Mouse (Mus musculus) MEL (cell line): ENCODE data around the gene Fgd1. TPM values are rescaled to one million over a fixed set of nuclear protein-coding genes. Genes with fewer than 3 reads are reported as not detected.
A peak's percentile ranks its signal among the peaks of the same experiment; 100 is the strongest.

Experiments used
- DNase-seq: peaks from one replicate; pipeline ENCODE4 v3.0.0; 2011; ENCODE audit warnings: low read depth, low spot score
- H3K27ac ChIP-seq: 2 replicates; pipeline ENCODE4 v1.5.1; 2012; ENCODE audit warnings: low read depth, mild to moderate bottlenecking, control low read depth, low read length, moderate library complexity; ENCODE audit not compliant: control insufficient read depth
- H3K27me3 ChIP-seq, 2 experiments: fragments of 150-350 bp in 1 of 2; sonication (generic) in 1 of 2; 2 replicates each; pipeline ENCODE4 v1.6.1; 2012; ENCODE audit warnings: low read length in 2 of 2, mild to moderate bottlenecking in 2 of 2, improper control_type of control experiment in 1 of 2, moderate library complexity in 1 of 2; ENCODE audit not compliant: insufficient read depth in 2 of 2, control insufficient read depth in 1 of 2
- H3K36me3 ChIP-seq, 2 experiments: 2 replicates each; pipeline ENCODE4 v1.6.1; 2012 to 2014; ENCODE audit warnings: low read length in 2 of 2, improper control_type of control experiment in 1 of 2, inconsistent platforms in 1 of 2, mild to moderate bottlenecking in 1 of 2; ENCODE audit not compliant: insufficient read depth in 2 of 2, control insufficient read depth in 1 of 2
- H3K4me1 ChIP-seq, 2 experiments: fragments of 150-350 bp in 1 of 2; sonication (generic) in 1 of 2; 2 replicates each; pipeline ENCODE4 v1.6.1; 2012; ENCODE audit warnings: low read length in 2 of 2, improper control_type of control experiment in 1 of 2, mild to moderate bottlenecking in 1 of 2; ENCODE audit not compliant: insufficient read depth in 2 of 2, control insufficient read depth in 1 of 2
- H3K4me3 ChIP-seq, 2 experiments: fragments of 150-350 bp in 1 of 2; sonication (generic) in 1 of 2; 2 replicates each; pipeline ENCODE4 v1.5.1; 2012; ENCODE audit warnings: low read depth in 2 of 2, low read length in 2 of 2, mild to moderate bottlenecking in 2 of 2, moderate library complexity in 2 of 2, control low read depth in 1 of 2, improper control_type of control experiment in 1 of 2; ENCODE audit not compliant: control insufficient read depth in 1 of 2, insufficient read depth in 1 of 2
- H3K79me2 ChIP-seq: 2 replicates; pipeline ENCODE4 v1.6.1; 2012; ENCODE audit warnings: mild to moderate bottlenecking, low read length, moderate library complexity; ENCODE audit not compliant: control insufficient read depth, poor library complexity, insufficient read depth
- H3K9ac ChIP-seq: 2 replicates; pipeline ENCODE4 v1.6.1; 2012; ENCODE audit warnings: low read depth, mild to moderate bottlenecking, control low read depth, low read length, moderate library complexity; ENCODE audit not compliant: control insufficient read depth, poor library complexity, severe bottlenecking
- H3K9me3 ChIP-seq: fragments of 150-350 bp; sonication (generic); replicated peaks from 2 replicates; pipeline ENCODE4 v1.6.1; 2012; ENCODE audit warnings: mild to moderate bottlenecking, low read length, improper control_type of control experiment, moderate library complexity; ENCODE audit not compliant: insufficient read depth
- CHD1 ChIP-seq: IDR thresholded peaks from 2 replicates; pipeline ENCODE4 v1.6.1; 2012; ENCODE audit warnings: low read depth, mild to moderate bottlenecking, inconsistent platforms, low read length, improper control_type of control experiment
- CTCF ChIP-seq, 3 experiments: IDR thresholded peaks in 2 of 3; conservative IDR thresholded peaks in 1 of 3; 2 replicates each; pipeline ENCODE4 v1.5.1; 2011 to 2012; ENCODE audit warnings: low read length in 3 of 3, low read depth in 2 of 3, mild to moderate bottlenecking in 2 of 3, improper control_type of control experiment in 1 of 3, inconsistent platforms in 1 of 3, mixed read lengths in 1 of 3, moderate library complexity in 1 of 3; ENCODE audit not compliant: control insufficient read depth in 1 of 3, insufficient read depth in 1 of 3, poor library complexity in 1 of 3, severe bottlenecking in 1 of 3
- ELF1 ChIP-seq: IDR thresholded peaks from 2 replicates; pipeline ENCODE4 v1.6.1; 2014; ENCODE audit warnings: low read depth, mild to moderate bottlenecking, inconsistent platforms, low read length, improper control_type of control experiment, moderate library complexity
- ETS1 ChIP-seq: IDR thresholded peaks from 2 replicates; pipeline ENCODE4 v1.6.1; 2012; ENCODE audit warnings: low read depth, mild to moderate bottlenecking, inconsistent platforms, low read length, improper control_type of control experiment, moderate library complexity
- GABPA ChIP-seq: IDR thresholded peaks from 2 replicates; pipeline ENCODE4 v1.6.1; 2012; ENCODE audit warnings: low read depth, mild to moderate bottlenecking, inconsistent platforms, low read length, improper control_type of control experiment, moderate library complexity
- HCFC1 ChIP-seq: IDR thresholded peaks from 2 replicates; pipeline ENCODE4 v1.6.1; 2012; ENCODE audit warnings: low read depth, mild to moderate bottlenecking, inconsistent platforms, low read length, improper control_type of control experiment, moderate library complexity
- KAT2A ChIP-seq: conservative IDR thresholded peaks from 2 replicates; pipeline ENCODE4 v1.6.1; 2012; ENCODE audit warnings: low read depth, low read length, improper control_type of control experiment, inconsistent platforms
- MAFK ChIP-seq: IDR thresholded peaks from 2 replicates; pipeline ENCODE4 v1.6.1; 2011; ENCODE audit warnings: low read depth, mild to moderate bottlenecking, low read length, improper control_type of control experiment, borderline replicate concordance
- MAX ChIP-seq: IDR thresholded peaks from 2 replicates; pipeline ENCODE4 v1.6.1; 2011; ENCODE audit warnings: low read length, improper control_type of control experiment
- MAZ ChIP-seq: IDR thresholded peaks from 2 replicates; pipeline ENCODE4 v1.6.1; 2012; ENCODE audit warnings: low read depth, mild to moderate bottlenecking, inconsistent platforms, low read length, improper control_type of control experiment
- MEF2A ChIP-seq: IDR thresholded peaks from 2 replicates; pipeline ENCODE4 v1.6.1; 2014; ENCODE audit warnings: low read depth, mild to moderate bottlenecking, inconsistent platforms, low read length, improper control_type of control experiment; ENCODE audit not compliant: poor library complexity, insufficient replicate concordance, severe bottlenecking; ENCODE audit errors: extremely low read depth
- MYB ChIP-seq: IDR thresholded peaks from 2 replicates; pipeline ENCODE4 v1.6.1; 2011; ENCODE audit warnings: mild to moderate bottlenecking, low read depth, low read length, improper control_type of control experiment
- MYC ChIP-seq: IDR thresholded peaks from 2 replicates; pipeline ENCODE4 v1.6.1; 2011; ENCODE audit warnings: low read depth, mild to moderate bottlenecking, low read length, improper control_type of control experiment, moderate library complexity
- NRF1 ChIP-seq: IDR thresholded peaks from 2 replicates; pipeline ENCODE4 v1.6.1; 2014; ENCODE audit warnings: low read depth, mild to moderate bottlenecking, inconsistent platforms, low read length, improper control_type of control experiment, moderate library complexity; ENCODE audit not compliant: poor library complexity, insufficient read depth, severe bottlenecking
- POLR2A ChIP-seq, 2 experiments: IDR thresholded peaks; 2 replicates each; pipeline ENCODE4 v1.6.1; 2011 to 2012; ENCODE audit warnings: low read length in 2 of 2, mild to moderate bottlenecking in 2 of 2, control low read depth in 1 of 2, improper control_type of control experiment in 1 of 2, low read depth in 1 of 2, moderate library complexity in 1 of 2; ENCODE audit not compliant: control insufficient read depth in 1 of 2, insufficient read depth in 1 of 2, poor library complexity in 1 of 2
- POLR2AphosphoS2 ChIP-seq: IDR thresholded peaks from 2 replicates; pipeline ENCODE4 v1.6.1; 2011; ENCODE audit warnings: low read length, improper control_type of control experiment
- RAD21 ChIP-seq: IDR thresholded peaks from 2 replicates; pipeline ENCODE4 v1.6.1; 2011; ENCODE audit warnings: mild to moderate bottlenecking, low read depth, low read length, improper control_type of control experiment
- RCOR1 ChIP-seq: IDR thresholded peaks from 2 replicates; pipeline ENCODE4 v1.6.1; 2012; ENCODE audit warnings: low read depth, mild to moderate bottlenecking, inconsistent platforms, low read length, improper control_type of control experiment
- SIN3A ChIP-seq: IDR thresholded peaks from 2 replicates; pipeline ENCODE4 v1.6.1; 2012; ENCODE audit warnings: low read length, improper control_type of control experiment, inconsistent platforms
- SMC3 ChIP-seq: IDR thresholded peaks from 2 replicates; pipeline ENCODE4 v1.6.1; 2011; ENCODE audit warnings: low read depth, low read length, improper control_type of control experiment
- TBP ChIP-seq: IDR thresholded peaks from 2 replicates; pipeline ENCODE4 v1.8.0; 2011; ENCODE audit warnings: low read depth, low read length, improper control_type of control experiment
- TCF12 ChIP-seq: IDR thresholded peaks from 2 replicates; pipeline ENCODE4 v1.6.1; 2014; ENCODE audit warnings: low read depth, mild to moderate bottlenecking, inconsistent platforms, low read length, improper control_type of control experiment, moderate library complexity
- UBTF ChIP-seq: IDR thresholded peaks from 2 replicates; pipeline ENCODE4 v1.6.1; 2012; ENCODE audit warnings: low read depth, mild to moderate bottlenecking, inconsistent platforms, low read length, improper control_type of control experiment, moderate library complexity, borderline replicate concordance; ENCODE audit not compliant: insufficient read depth
- USF1 ChIP-seq: IDR thresholded peaks from 2 replicates; pipeline ENCODE4 v1.6.1; 2014; ENCODE audit warnings: low read depth, mild to moderate bottlenecking, inconsistent platforms, low read length, improper control_type of control experiment, moderate library complexity
- ZC3H11A ChIP-seq: IDR thresholded peaks from 2 replicates; pipeline ENCODE4 v1.6.1; 2012; ENCODE audit warnings: low read depth, mild to moderate bottlenecking, inconsistent platforms, low read length, improper control_type of control experiment
- ZMIZ1 ChIP-seq: IDR thresholded peaks from 2 replicates; pipeline ENCODE4 v1.6.1; 2012; ENCODE audit warnings: low read depth, mild to moderate bottlenecking, inconsistent platforms, low read length, improper control_type of control experiment, moderate library complexity
- ZNF384 ChIP-seq: IDR thresholded peaks from 2 replicates; pipeline ENCODE4 v1.6.1; 2012; ENCODE audit warnings: low read depth, mild to moderate bottlenecking, inconsistent platforms, low read length, improper control_type of control experiment
- polyA plus RNA-seq, 2 experiments: library from polyadenylated mRNA; stranded (reverse) in 1 of 2; unstranded in 1 of 2; fragments of >175 nt in 1 of 2; fragments of >200 nt in 1 of 2; gene quantifications; 2 replicates each; pipeline versions ENCODE4 v1.2.1 to v1.2.4; 2012; ENCODE audit warnings: low replicate concordance in 2 of 2, low read depth in 1 of 2; ENCODE audit not compliant: insufficient read length in 2 of 2, insufficient read depth in 1 of 2, missing spikeins in 1 of 2
- total RNA-seq: library from RNA; depleted of rRNA; stranded (reverse); fragments of 300-350 nt; gene quantifications from 2 replicates; pipeline ENCODE4 v1.2.3, GENCODE M21; 2012

Fgd1 gene
- total and polyA plus RNA-seq, 3 experiments: 0.06 to 0.31 TPM; not detected in 1

DNA sequence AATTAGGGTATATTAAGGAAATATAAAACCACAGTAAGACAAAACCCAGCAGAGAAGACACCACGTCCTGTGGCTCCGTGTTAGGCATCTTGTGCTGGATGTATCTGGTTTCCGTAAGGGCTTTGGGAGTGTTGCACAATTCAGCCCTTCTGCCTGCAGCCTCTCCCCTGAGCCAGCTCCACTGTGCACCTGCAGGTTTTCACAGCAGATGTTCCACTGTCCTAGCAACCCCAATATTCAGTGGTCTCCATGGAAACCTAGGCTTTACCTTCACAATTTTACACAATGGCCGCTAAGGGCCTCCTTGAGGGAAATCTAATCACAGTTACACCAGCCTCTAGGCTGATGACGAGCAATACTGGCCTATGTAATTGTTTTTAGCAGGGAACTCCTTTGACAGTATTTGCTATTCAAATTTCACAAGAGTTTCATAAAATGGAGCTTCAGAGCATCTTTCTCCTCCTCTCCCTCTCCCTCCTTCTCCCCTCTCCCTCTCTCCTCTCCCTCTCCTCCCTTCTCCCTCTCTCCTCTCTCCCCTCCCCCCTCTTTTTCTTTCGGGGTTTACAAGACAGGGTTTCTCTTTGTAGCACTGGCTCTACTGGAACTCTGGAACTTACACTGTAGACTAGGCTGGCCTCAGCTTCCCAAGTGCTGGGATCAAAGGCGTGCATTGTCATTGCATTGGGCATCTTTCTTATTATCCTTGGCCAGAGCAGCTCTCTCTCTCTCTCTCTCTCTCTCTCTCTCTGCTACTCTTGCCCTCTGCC lies 61.5 kb downstream of the Fgd1 start:
- no peak overlapping the region for H3K4me3 ChIP-seq
- H3K36me3 ChIP-seq: no peaks in the 10 kb centered on the region
- TF ChIP-seq RCOR1 (no peak), UBTF (no peak), CHD1 (no peak), NRF1 (no peak), TCF12 (no peak), TBP (no peak), MAX (no peak), ZMIZ1 (no peak), MEF2A (no peak), POLR2A (IDR thresholded peaks at IDR 0.05; ENCODE audit: control insufficient read depth in 1 of 2, insufficient read depth in 1 of 2, low read depth in 1 of 2, low read length in 2 of 2, poor library complexity in 1 of 2) (no peak), USF1 (no peak), ETS1 (no peak), CTCF (IDR thresholded peaks at IDR 0.05 in 2 of 3, conservative IDR thresholded peaks at IDR 0.05 in 1 of 3; ENCODE audit: control insufficient read depth in 1 of 3, insufficient read depth in 1 of 3, low read depth in 2 of 3, low read length in 3 of 3, poor library complexity in 1 of 3, severe bottlenecking in 1 of 3) (no peak), MYC (no peak), ELF1 (no peak), HCFC1 (no peak), GABPA (no peak), SIN3A (no peak)
- TF ChIP-seq, all 39 proteins: peak for 0
- H3K27ac ChIP-seq: no peak overlapping the region
- H3K9me3 ChIP-seq: no peaks in the 10 kb centered on the region
- H3K4me1 ChIP-seq: no peaks in the 10 kb centered on the region
- DNase-seq: no peak
- no peak overlapping the region for H3K9ac ChIP-seq
- H3K27me3 ChIP-seq: peaks cover 0 to 1% of the 10 kb centered on the region in 2 experiments; a peak in 2 of 4 replicates
- H3K79me2 ChIP-seq: no peaks in the 10 kb centered on the region

DNA sequence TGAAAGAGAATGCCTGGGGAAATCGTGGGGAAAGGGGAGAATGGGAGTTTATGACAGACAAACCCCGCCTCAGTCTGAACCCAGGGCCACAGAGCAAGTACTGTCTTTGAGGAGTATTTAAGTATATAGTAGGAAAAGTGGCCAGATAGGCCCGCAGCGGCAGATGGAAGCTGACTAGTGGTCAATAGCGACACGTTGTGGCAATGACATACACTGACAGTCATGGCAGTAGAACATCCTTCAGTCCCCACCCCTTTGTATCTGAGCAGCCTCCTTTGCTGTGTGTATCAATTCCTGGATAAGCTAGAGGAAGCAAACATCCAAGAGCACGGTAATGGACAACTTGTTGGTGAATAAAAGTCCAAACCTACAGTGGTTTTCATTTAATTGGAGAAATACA lies 70.8 kb downstream of the Fgd1 start:
- H3K4me3 ChIP-seq: no peak overlapping the region
- no peak overlapping the region for H3K27ac ChIP-seq
- no peaks in the 10 kb centered on the region for H3K79me2 ChIP-seq
- no peaks in the 10 kb centered on the region for H3K9me3 ChIP-seq
- H3K9ac ChIP-seq: peak overlapping the region; percentile 39; the same call in 1 of the 2 replicates
- peak; percentile 78 for DNase-seq
- H3K36me3 ChIP-seq: peaks cover 0 to 4% of the 10 kb centered on the region in 2 experiments; a peak in 1 of 4 replicates
- TF ChIP-seq KAT2A: no peak
- no peak for TF ChIP-seq POLR2A (IDR thresholded peaks at IDR 0.05; ENCODE audit: control insufficient read depth in 1 of 2, insufficient read depth in 1 of 2, low read depth in 1 of 2, low read length in 2 of 2, poor library complexity in 1 of 2)
- no peak for TF ChIP-seq TCF12
- TF ChIP-seq HCFC1: no peak
- peak; percentile 30; the same call in 1 of the 2 replicates for TF ChIP-seq SIN3A
- no peak for TF ChIP-seq MEF2A
- TF ChIP-seq NRF1: no peak
- peak; percentile 95 for TF ChIP-seq RAD21
- peak; percentile 64 for TF ChIP-seq ZNF384
- TF ChIP-seq MYB: no peak
- TF ChIP-seq MAZ: 0 out of 2 replicates have a peak, but pooled peaks have one; percentile 40
- no peak for TF ChIP-seq MAFK
- no peak for TF ChIP-seq ETS1
- TF ChIP-seq USF1: no peak
- 0 out of 2 replicates have a peak, but pooled peaks have one; percentile 13 for TF ChIP-seq MYC
- TF ChIP-seq CTCF (IDR thresholded peaks at IDR 0.05 in 2 of 3, conservative IDR thresholded peaks at IDR 0.05 in 1 of 3; ENCODE audit: control insufficient read depth in 1 of 3, insufficient read depth in 1 of 3, low read depth in 2 of 3, low read length in 3 of 3, poor library complexity in 1 of 3, severe bottlenecking in 1 of 3): peak; percentile 58 to 94 (median 77)
- no peak for TF ChIP-seq ELF1
- peak; percentile 92 for TF ChIP-seq ZC3H11A
- peak; percentile 92 for TF ChIP-seq SMC3
- no peak for TF ChIP-seq POLR2AphosphoS2
- TF ChIP-seq, all 39 proteins: peak for 8
- Histone ChIP-seq H3K27me3 (no peaks in the 10 kb centered on the region; a peak in 1 of 4 replicates), H3K4me1 (no peaks in the 10 kb centered on the region; a peak in 1 of 4 replicates)
